Mouse (Mus musculus) ES-E14 (cell line): Measurements from ENCODE around the gene Zfp853.
A peak's percentile ranks its signal among the peaks of the same experiment; 100 is the strongest.

Source experiments
- CHD2 ChIP-seq: IDR thresholded peaks from 2 replicates; pipeline ENCODE4 v1.6.1; 2014; ENCODE audit warnings: mild to moderate bottlenecking, low read depth, low read length, inconsistent platforms
- HCFC1 ChIP-seq: IDR thresholded peaks from 2 replicates; pipeline ENCODE4 v1.6.1; 2012; ENCODE audit warnings: low read length, inconsistent platforms, borderline replicate concordance; ENCODE audit not compliant: insufficient read depth
- ZC3H11A ChIP-seq: IDR thresholded peaks from 2 replicates; pipeline ENCODE4 v1.6.1; 2012; ENCODE audit warnings: low read depth, mild to moderate bottlenecking, inconsistent platforms, low read length, borderline replicate concordance
- ZNF384 ChIP-seq: IDR thresholded peaks from 2 replicates; pipeline ENCODE4 v1.6.1; 2012; ENCODE audit warnings: low read depth, low read length, inconsistent platforms

GRCm38 (mm10) chr5:143328690-143329495 is 35.5 kb upstream of the Zfp853 start, which contains the start of gene Zdhhc4:
- TF ChIP-seq ZNF384 (no peak), ZC3H11A (no peak), HCFC1 (peak; percentile 87), CHD2 (no peak)
